Mouse (Mus musculus): ENCODE measurements around the gene Gm20388. TPM values are rescaled to one million over a fixed set of nuclear protein-coding genes. Genes with fewer than 3 reads are reported as not detected.
"Not testable (repeated sequence)": the region's sequence is repeated elsewhere in the genome, so short reads cannot be mapped to it uniquely, and the experiment has no call there.

Gene Gm20388
- polyA plus RNA-seq, 1 experiment from 2014 or later, result not detected

- no peaks in the 10 kb centered on the region for H3K9me3 ChIP-seq (ENCODE audit: control insufficient read depth, low read length)
- 5% methylated on average over 10 of the region's 11 CpGs for WGBS
- no peaks in the 10 kb centered on the region; the same call in 1 of the 2 replicates for H3K4me1 ChIP-seq (replicated peaks; ENCODE audit: control insufficient read depth, insufficient read depth)
- peaks cover 8% of the 10 kb centered on the region; the same call in 1 of the 2 replicates for H3K27me3 ChIP-seq (ENCODE audit: control insufficient read depth, insufficient read depth, low read length)
- no peak for DNase-seq (ENCODE audit: low spot score)
- TF ChIP-seq EP300 (optimal IDR thresholded peaks at IDR 0.05) (no peak), CTCF (IDR thresholded peaks at IDR 0.05; ENCODE audit: low read depth) (no peak)
- no peak for ATAC-seq (ENCODE audit: low FRiP score, low TSS enrichment)
- H3K27ac ChIP-seq (replicated peaks), result no peak overlapping the region
- H3K4me2 ChIP-seq (replicated peaks; ENCODE audit: low read depth), result peak overlapping the region; percentile 97
- peak overlapping the region; percentile 57 for H3K4me3 ChIP-seq (ENCODE audit: low read depth, low read length)
- no peaks in the 10 kb centered on the region for H3K36me3 ChIP-seq (ENCODE audit: control insufficient read depth, insufficient read depth, low read length)
- no peak overlapping the region for H3K9ac ChIP-seq (ENCODE audit: low read length)
Observed at GRCm38 (mm10) chr8:123515540-123515897, 3604.9 kb downstream of the Gm20388 start.

GRCm38 (mm10) chr8:123516596-123516995 is 3606.0 kb downstream of the Gm20388 start:
- H3K4me3 ChIP-seq (ENCODE audit: low read depth, low read length), result no peak overlapping the region
- DNase-seq (ENCODE audit: low spot score) (no peak), ATAC-seq (ENCODE audit: low FRiP score, low TSS enrichment) (no peak)
- no peaks in the 10 kb centered on the region for H3K9me3 ChIP-seq (ENCODE audit: control insufficient read depth, low read length)
- no peaks in the 10 kb centered on the region; the same call in 1 of the 2 replicates for H3K4me1 ChIP-seq (replicated peaks; ENCODE audit: control insufficient read depth, insufficient read depth)
- H3K27me3 ChIP-seq (ENCODE audit: control insufficient read depth, insufficient read depth, low read length), result peaks cover 8% of the 10 kb centered on the region; the same call in 1 of the 2 replicates
- H3K4me2 ChIP-seq (replicated peaks; ENCODE audit: low read depth), result no peak overlapping the region
- 34% methylated on average over 2 of the region's 2 CpGs for WGBS
- peaks cover under 1% of the 10 kb centered on the region; the same call in 1 of the 2 replicates for H3K36me3 ChIP-seq (ENCODE audit: control insufficient read depth, insufficient read depth, low read length)
- TF ChIP-seq CTCF (IDR thresholded peaks at IDR 0.05; ENCODE audit: low read depth) (no peak), EP300 (optimal IDR thresholded peaks at IDR 0.05) (no peak)
- H3K9ac ChIP-seq (ENCODE audit: low read length), result no peak overlapping the region
- H3K27ac ChIP-seq (replicated peaks), result no peak overlapping the region

DNA sequence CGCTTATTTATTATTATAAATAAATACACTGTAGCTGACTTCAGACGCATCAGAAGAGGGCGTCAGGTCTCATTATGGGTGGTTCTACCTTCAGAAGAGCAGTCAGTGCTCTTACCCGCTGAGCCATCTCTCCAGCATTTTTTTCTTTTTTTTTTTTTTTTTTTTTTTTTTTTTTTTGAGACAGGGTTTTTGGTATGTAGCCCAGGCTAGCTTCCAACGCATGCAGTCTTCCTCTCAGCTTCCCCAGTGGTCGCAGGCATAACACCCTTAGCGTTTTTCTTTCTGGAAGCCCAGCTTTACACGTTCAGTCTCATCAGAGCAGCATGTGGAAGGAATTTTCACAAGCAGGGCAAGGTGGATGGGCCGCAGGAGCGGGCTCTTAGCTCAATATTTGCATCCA is 3607.5 kb downstream of the Gm20388 start:
- no peak overlapping the region for H3K27ac ChIP-seq (replicated peaks)
- peak overlapping the region; percentile 31; the same call in 1 of the 2 replicates for H3K9ac ChIP-seq (ENCODE audit: low read length)
- peaks cover 9% of the 10 kb centered on the region for H3K36me3 ChIP-seq (ENCODE audit: control insufficient read depth, insufficient read depth, low read length)
- DNase-seq (ENCODE audit: low spot score) (no peak), ATAC-seq (ENCODE audit: low FRiP score, low TSS enrichment) (0 out of 2 replicates have a peak, but pooled peaks have one; percentile 3)
- peak overlapping the region; percentile 62; the same call in 1 of the 2 replicates for H3K4me3 ChIP-seq (ENCODE audit: low read depth, low read length)
- TF ChIP-seq EP300 (optimal IDR thresholded peaks at IDR 0.05) (no peak), CTCF (IDR thresholded peaks at IDR 0.05; ENCODE audit: low read depth) (no peak)
- WGBS, result 32% methylated on average over 10 of the region's 10 CpGs
- no peaks in the 10 kb centered on the region for H3K9me3 ChIP-seq (ENCODE audit: control insufficient read depth, low read length)
- H3K4me2 ChIP-seq (replicated peaks; ENCODE audit: low read depth), result peak overlapping the region; percentile 43
- H3K27me3 ChIP-seq (ENCODE audit: control insufficient read depth, insufficient read depth, low read length), result peaks cover 4% of the 10 kb centered on the region; the same call in 1 of the 2 replicates
- no peaks in the 10 kb centered on the region; the same call in 1 of the 2 replicates for H3K4me1 ChIP-seq (replicated peaks; ENCODE audit: control insufficient read depth, insufficient read depth)

DNA sequence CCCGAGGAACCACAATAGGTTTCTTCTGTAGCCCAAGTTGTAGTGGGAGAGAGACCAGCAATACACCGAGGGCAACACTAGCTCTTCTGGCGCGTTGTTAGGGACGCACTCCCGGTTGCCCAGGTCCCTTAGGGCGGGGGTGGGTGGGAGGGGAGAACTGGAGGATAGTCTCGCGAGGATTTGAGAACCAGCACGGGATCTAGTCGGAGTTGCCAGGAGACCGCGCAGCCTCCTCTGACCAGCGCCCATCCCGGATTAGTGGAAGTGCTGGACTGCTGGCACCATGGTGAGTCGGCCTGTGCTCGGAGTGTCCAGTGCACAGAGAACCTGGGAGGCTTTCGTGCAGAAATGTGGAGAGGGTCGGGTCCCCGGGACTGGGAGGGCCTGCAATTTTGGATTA is 3608.0 kb downstream of the Gm20388 start, which contains the start of gene Gas8:
TSS of gene Gas8 (plus strand) at position 168 of the 400 bp plus-strand sequence.
- H3K27me3 ChIP-seq (ENCODE audit: control insufficient read depth, insufficient read depth, low read length), result peaks cover 2% of the 10 kb centered on the region; the same call in 1 of the 2 replicates
- WGBS, result under 1% methylated on average over 20 of the region's 20 CpGs
- H3K36me3 ChIP-seq (ENCODE audit: control insufficient read depth, insufficient read depth, low read length), result peaks cover 9% of the 10 kb centered on the region
- H3K4me2 ChIP-seq (replicated peaks; ENCODE audit: low read depth), result peak within 1 kb of the TSS; percentile 88
- no peak within 1 kb of the TSS for H3K27ac ChIP-seq (replicated peaks)
- H3K9ac ChIP-seq (ENCODE audit: low read length), result peak within 1 kb of the TSS; percentile 71
- H3K9me3 ChIP-seq (ENCODE audit: control insufficient read depth, low read length), result no peaks in the 10 kb centered on the region
- no peaks in the 10 kb centered on the region; the same call in 1 of the 2 replicates for H3K4me1 ChIP-seq (replicated peaks; ENCODE audit: control insufficient read depth, insufficient read depth)
- DNase-seq (ENCODE audit: low spot score) (peak; percentile 96), ATAC-seq (ENCODE audit: low FRiP score, low TSS enrichment) (peak; percentile 97)
- no peak for TF ChIP-seq EP300 (optimal IDR thresholded peaks at IDR 0.05)
- TF ChIP-seq CTCF (IDR thresholded peaks at IDR 0.05; ENCODE audit: low read depth), result peak; percentile 38
- peak within 1 kb of the TSS; percentile 62 for H3K4me3 ChIP-seq (ENCODE audit: low read depth, low read length)

- not testable (repeated sequence) for DNase-seq (ENCODE audit: low spot score); H3K27me3 ChIP-seq (ENCODE audit: control insufficient read depth, insufficient read depth, low read length); H3K4me1 ChIP-seq (replicated peaks; ENCODE audit: control insufficient read depth, insufficient read depth); H3K36me3 ChIP-seq (ENCODE audit: control insufficient read depth, insufficient read depth, low read length); ATAC-seq (ENCODE audit: low FRiP score, low TSS enrichment); H3K4me2 ChIP-seq (replicated peaks; ENCODE audit: low read depth); H3K4me3 ChIP-seq (ENCODE audit: low read depth, low read length); H3K9ac ChIP-seq (ENCODE audit: low read length); H3K27ac ChIP-seq (replicated peaks); H3K9me3 ChIP-seq (ENCODE audit: control insufficient read depth, low read length)
- 87% methylated on average over 1 of the region's 1 CpGs for WGBS
Observed at GRCm38 (mm10) chr8:123520048-123520447, 3609.4 kb downstream of the Gm20388 start.

DNA sequence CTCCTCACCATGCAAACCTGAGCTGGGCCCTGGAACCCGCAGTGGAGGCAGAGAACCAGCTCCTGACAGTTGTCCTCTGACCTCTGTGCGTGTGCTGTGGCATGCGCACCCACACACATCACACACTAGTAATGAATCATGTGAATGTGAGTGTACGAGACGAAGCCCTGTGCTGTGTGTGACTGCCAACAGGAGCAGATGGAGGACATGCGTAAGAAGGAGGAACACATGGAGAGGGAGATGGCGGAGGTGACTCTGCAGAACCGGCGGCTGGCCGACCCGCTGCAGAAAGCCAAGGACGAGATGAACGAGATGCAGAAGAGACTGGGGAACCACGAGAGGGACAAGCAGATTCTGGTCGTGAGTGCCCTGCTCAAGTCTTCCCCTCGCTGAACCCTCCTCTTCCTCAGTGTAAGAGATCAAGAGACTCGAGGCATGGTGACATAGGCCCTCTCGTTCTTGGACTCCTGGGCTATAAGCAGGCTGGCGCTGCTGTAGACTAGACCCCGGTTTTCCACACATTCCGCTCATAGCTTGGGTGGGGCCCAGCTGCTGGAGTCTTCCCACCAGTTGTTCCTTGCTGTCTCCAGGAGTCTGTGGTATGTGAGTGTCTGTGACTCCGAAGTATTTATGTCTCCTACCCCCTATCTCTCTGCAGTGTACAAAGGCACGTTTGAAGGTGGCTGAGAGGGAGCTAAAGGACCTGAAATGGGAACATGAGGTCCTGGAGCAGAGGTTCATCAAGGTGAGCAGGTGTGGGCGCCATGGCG is 3617.3 kb downstream of the Gm20388 start:
- Histone ChIP-seq H3K9ac (ENCODE audit: low read length) (no peak overlapping the region), H3K9me3 (ENCODE audit: control insufficient read depth, low read length) (no peaks in the 10 kb centered on the region), H3K4me2 (replicated peaks; ENCODE audit: low read depth) (no peak overlapping the region), H3K4me1 (replicated peaks; ENCODE audit: control insufficient read depth, insufficient read depth) (no peaks in the 10 kb centered on the region), H3K36me3 (ENCODE audit: control insufficient read depth, insufficient read depth, low read length) (peaks cover 34% of the 10 kb centered on the region), H3K27me3 (ENCODE audit: control insufficient read depth, insufficient read depth, low read length) (no peaks in the 10 kb centered on the region), H3K27ac (replicated peaks) (no peak overlapping the region), H3K4me3 (ENCODE audit: low read depth, low read length) (no peak overlapping the region)
- DNase-seq (ENCODE audit: low spot score) (no peak), ATAC-seq (ENCODE audit: low FRiP score, low TSS enrichment) (no peak)
- WGBS, result 90% methylated on average over 25 of the region's 25 CpGs
- no peak for TF ChIP-seq EP300 (optimal IDR thresholded peaks at IDR 0.05)
- no peak for TF ChIP-seq CTCF (IDR thresholded peaks at IDR 0.05; ENCODE audit: low read depth)
